Mouse (Mus musculus) lung, adult 2 months (tissue): ENCODE data around the gene Magi2.

Experiments used
- CTCF ChIP-seq: fragments of 200-500 bp; IDR thresholded peaks from 2 replicates; pipeline ENCODE4 v1.5.1; 2011; ENCODE audit warnings: mild to moderate bottlenecking, low read length, control low read depth; ENCODE audit not compliant: insufficient read depth
- POLR2A ChIP-seq: fragments of 200-500 bp; IDR thresholded peaks from 2 replicates; pipeline ENCODE4 v1.6.1; 2011; ENCODE audit warnings: low read depth, mild to moderate bottlenecking, control low read depth, low read length, borderline replicate concordance; ENCODE audit errors: extremely low read depth

GRCm38 (mm10) chr5:20653425-20654185 is 1426.8 kb downstream of the Magi2 start:
- no peak for TF ChIP-seq CTCF
- TF ChIP-seq POLR2A = no peak
